Mouse (Mus musculus) forebrain, embryonic 15.5 days (tissue): ENCODE measurements at regions not wholly inside any gene's neighbourhood (a gene's known extent, or its start where the extent isn't known, plus 50 kb on each side); places are given as distances from the start of the nearest gene placed in this dataset.

ENCODE experiments used
- ATAC-seq: fragments of 200-750 bp; cut with Nextera tagmentation; replicated peaks from 2 replicates; pipeline ENCODE4 v1.8.0; 2017; ENCODE audit warnings: mild to moderate bottlenecking, moderate TSS enrichment, moderate library complexity
- H3K27ac ChIP-seq: fragments of 300-500 bp; sonication (generic); replicated peaks from 2 replicates; pipeline ENCODE4 v1.5.1; 2015; ENCODE audit warnings: mild to moderate bottlenecking, inconsistent platforms
- H3K27me3 ChIP-seq: fragments of 300-500 bp; sonication (generic); 2 replicates; pipeline ENCODE4 v1.6.1; 2015; ENCODE audit warnings: inconsistent platforms
- H3K36me3 ChIP-seq: fragments of 300-500 bp; sonication (generic); 2 replicates; pipeline ENCODE4 v1.6.1; 2015; ENCODE audit warnings: mild to moderate bottlenecking, inconsistent platforms
- H3K4me1 ChIP-seq: fragments of 300-500 bp; sonication (generic); 2 replicates; pipeline ENCODE4 v1.6.1; 2015; ENCODE audit warnings: inconsistent platforms
- H3K4me2 ChIP-seq: fragments of 300-500 bp; sonication (generic); replicated peaks from 2 replicates; pipeline ENCODE4 v1.6.1; 2015; ENCODE audit warnings: mild to moderate bottlenecking, inconsistent platforms
- H3K4me3 ChIP-seq: fragments of 300-500 bp; sonication (generic); 2 replicates; pipeline ENCODE4 v1.5.1; 2015; ENCODE audit warnings: mild to moderate bottlenecking, inconsistent platforms
- H3K9ac ChIP-seq: fragments of 300-500 bp; sonication (generic); replicated peaks from 2 replicates; pipeline ENCODE4 v1.6.1; 2015; ENCODE audit warnings: mild to moderate bottlenecking, inconsistent platforms
- H3K9me3 ChIP-seq: fragments of 300-500 bp; sonication (generic); 2 replicates; pipeline ENCODE4 v1.6.1; 2016; ENCODE audit warnings: inconsistent platforms
- WGBS: fragments of 180-500 bp; shearing (Covaris S2); methylation state at CpG from one replicate; pipeline ENCODE4 v1.1.7; 2015; ENCODE audit warnings: mixed read lengths; 5-methylcytosine and 5-hydroxymethylcytosine counted together

DNA sequence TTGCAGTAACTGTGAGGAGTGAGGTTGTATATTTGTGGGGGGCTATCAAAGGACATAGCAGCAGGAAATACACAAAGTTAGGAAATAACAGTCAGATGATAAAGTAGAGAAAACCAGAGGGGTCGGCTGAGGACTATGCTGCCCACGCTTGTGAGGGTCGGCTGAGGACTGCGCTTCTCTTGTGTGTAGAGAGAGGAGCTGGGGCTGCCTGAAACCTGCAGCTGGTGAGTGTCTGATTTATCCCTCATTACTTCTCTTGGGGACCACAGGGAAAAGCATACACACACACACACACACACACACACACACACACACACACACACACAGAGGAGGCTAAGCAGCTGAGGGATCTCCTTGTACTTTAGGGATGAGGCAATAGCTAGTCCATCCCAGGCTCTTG, 124.3 kb upstream of the Rbfox1 start:
- no peak overlapping the region for H3K4me3 ChIP-seq
- no peak overlapping the region for H3K4me2 ChIP-seq
- no peak overlapping the region for H3K9ac ChIP-seq
- no peak overlapping the region for H3K27ac ChIP-seq
- H3K4me1 ChIP-seq, result 0 out of 2 replicates have a peak, but pooled peaks cover under 1% of the 10 kb centered on the region
- H3K9me3 ChIP-seq, result no peaks in the 10 kb centered on the region
- WGBS, result 98% methylated on average over 4 of the region's 4 CpGs
- no peak for ATAC-seq
- no peaks in the 10 kb centered on the region for H3K27me3 ChIP-seq
- no peaks in the 10 kb centered on the region for H3K36me3 ChIP-seq

DNA sequence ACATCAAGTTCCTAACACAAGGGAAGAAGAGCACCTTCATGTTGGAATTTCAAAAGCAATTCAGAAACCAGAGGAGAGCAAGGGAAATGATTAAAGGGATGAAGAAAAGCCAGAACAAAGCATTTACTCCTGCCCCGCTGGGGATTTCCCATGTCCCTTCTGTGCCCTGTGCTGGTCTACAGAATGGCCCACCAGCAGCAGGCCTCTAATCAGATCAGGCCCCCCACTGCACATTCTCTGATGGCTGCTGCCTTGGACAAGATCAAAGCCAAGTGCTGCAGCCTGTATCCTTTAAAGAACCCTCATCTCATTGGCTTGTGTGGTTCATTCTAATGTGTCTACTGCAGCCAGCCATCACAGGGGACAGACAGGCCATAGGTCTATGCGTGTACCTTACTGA, 126.1 kb upstream of the Rbfox1 start:
- WGBS, result 68% methylated on average over 2 of the region's 2 CpGs
- H3K9me3 ChIP-seq, result no peaks in the 10 kb centered on the region

DNA sequence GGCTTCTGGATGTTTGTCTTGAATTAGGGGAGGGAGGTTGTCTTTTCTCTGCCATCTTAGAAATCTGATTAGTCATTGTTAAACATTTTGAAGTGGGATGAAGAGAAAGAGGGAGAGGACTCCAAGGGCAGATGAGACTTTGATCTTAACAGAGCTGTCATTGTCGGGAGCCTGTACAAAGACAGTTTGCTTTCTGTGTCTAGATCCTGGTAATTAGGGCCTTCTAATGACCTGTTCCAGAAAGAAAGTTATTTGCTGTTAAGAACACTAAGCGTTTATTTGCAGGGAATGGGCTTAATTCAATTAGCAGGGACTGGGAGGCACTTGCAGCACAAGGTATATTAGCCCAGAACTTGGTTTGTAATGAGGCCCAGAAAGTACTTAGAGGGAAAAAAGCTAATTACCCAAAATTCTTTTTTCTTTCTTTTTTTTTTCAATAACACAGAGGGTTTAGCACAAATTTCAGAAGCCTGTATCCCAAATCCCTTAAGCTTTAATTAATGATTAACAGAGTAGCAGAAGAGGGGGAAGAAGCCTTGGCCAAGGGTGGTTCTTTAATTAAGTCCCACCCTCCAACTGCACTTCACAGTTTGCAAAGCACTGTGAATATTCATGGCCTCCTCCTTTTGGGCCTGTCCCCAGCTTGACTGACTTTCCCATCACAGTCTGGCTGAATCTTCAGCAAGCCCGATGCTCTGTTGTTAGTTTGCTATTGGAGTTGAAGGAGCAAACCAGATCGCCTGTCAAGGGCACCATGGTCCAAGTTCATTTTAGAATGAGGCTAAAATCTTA, 142.2 kb upstream of the Rbfox1 start:
- H3K9me3 ChIP-seq, result no peaks in the 10 kb centered on the region
- 18% methylated on average over 4 of the region's 4 CpGs for WGBS
- peaks cover 20% of the 10 kb centered on the region for H3K27me3 ChIP-seq
- H3K4me2 ChIP-seq, result no peak overlapping the region
- H3K27ac ChIP-seq, result no peak overlapping the region
- H3K4me3 ChIP-seq, result no peak overlapping the region
- H3K9ac ChIP-seq, result no peak overlapping the region
- peaks cover 3% of the 10 kb centered on the region; the same call in 1 of the 2 replicates for H3K4me1 ChIP-seq
- 0 out of 2 replicates have a peak, but pooled peaks have one; percentile 48 for ATAC-seq
- H3K36me3 ChIP-seq, result no peaks in the 10 kb centered on the region

More for the DNA sequence above, 126.1 kb upstream of the Rbfox1 start:
- H3K4me2 ChIP-seq, result no peak overlapping the region
- no peaks in the 10 kb centered on the region for H3K4me1 ChIP-seq
- H3K9ac ChIP-seq, result no peak overlapping the region
- H3K4me3 ChIP-seq, result no peak overlapping the region
- no peaks in the 10 kb centered on the region for H3K36me3 ChIP-seq
- no peak overlapping the region for H3K27ac ChIP-seq
- no peak for ATAC-seq
- H3K27me3 ChIP-seq, result no peaks in the 10 kb centered on the region

DNA sequence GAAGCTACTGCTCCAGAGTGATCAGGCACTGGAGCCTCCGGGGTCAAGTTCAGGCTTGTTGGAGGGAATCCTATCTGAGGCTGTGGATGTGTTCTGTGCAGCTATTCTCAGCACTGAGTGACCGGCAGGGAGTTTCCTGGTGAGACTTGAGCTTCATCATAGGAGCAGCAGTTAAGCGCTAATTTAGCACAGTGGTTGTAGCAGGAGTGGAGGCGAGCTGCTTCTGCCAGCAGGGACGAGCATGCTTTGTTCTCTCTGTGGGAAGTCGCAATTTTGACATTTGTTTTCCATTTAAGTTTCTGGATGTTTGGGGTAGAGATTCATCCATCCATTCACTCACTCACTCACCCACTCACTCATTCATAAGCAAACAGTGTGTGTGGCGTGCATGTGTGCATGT, 144.4 kb upstream of the Rbfox1 start:
- H3K4me1 ChIP-seq, result peaks cover 3% of the 10 kb centered on the region; the same call in 1 of the 2 replicates
- no peak overlapping the region for H3K4me2 ChIP-seq
- no peak overlapping the region for H3K9ac ChIP-seq
- H3K27ac ChIP-seq, result no peak overlapping the region
- H3K4me3 ChIP-seq, result no peak overlapping the region
- H3K27me3 ChIP-seq, result peaks cover 29% of the 10 kb centered on the region; the same call in 1 of the 2 replicates
- WGBS, result 67% methylated on average over 7 of the region's 7 CpGs
- ATAC-seq, result no peak
- no peaks in the 10 kb centered on the region for H3K36me3 ChIP-seq
- no peaks in the 10 kb centered on the region for H3K9me3 ChIP-seq

DNA sequence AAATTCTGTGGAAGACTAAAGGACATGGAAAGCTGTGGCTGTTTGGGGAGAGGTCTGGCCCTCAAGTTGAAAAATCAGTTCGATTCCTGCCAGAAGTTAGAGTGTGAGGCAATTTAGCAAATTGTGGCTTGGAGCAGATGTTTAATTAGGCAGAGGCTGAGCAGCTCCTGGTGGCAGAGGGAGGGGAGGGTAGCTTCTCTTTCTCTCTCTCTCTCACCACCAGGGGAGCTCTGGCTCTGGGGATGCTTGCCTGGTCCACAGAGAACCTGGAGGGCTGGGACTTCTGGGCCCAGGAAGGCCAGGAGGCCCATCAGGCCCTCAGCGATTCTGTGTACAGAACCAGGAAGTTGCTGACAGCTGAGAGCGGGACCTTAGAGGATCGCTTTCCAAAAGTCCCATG, 151.5 kb upstream of the Rbfox1 start:
- H3K9ac ChIP-seq, result no peak overlapping the region
- 0 out of 2 replicates have a peak, but pooled peaks have one; percentile 32 for ATAC-seq
- H3K36me3 ChIP-seq, result no peaks in the 10 kb centered on the region
- H3K27ac ChIP-seq, result no peak overlapping the region
- H3K27me3 ChIP-seq, result peaks cover 13% of the 10 kb centered on the region; the same call in 1 of the 2 replicates
- WGBS, result 66% methylated on average over 4 of the region's 4 CpGs
- H3K9me3 ChIP-seq, result no peaks in the 10 kb centered on the region
- H3K4me2 ChIP-seq, result no peak overlapping the region
- H3K4me1 ChIP-seq, result no peaks in the 10 kb centered on the region
- no peak overlapping the region for H3K4me3 ChIP-seq

DNA sequence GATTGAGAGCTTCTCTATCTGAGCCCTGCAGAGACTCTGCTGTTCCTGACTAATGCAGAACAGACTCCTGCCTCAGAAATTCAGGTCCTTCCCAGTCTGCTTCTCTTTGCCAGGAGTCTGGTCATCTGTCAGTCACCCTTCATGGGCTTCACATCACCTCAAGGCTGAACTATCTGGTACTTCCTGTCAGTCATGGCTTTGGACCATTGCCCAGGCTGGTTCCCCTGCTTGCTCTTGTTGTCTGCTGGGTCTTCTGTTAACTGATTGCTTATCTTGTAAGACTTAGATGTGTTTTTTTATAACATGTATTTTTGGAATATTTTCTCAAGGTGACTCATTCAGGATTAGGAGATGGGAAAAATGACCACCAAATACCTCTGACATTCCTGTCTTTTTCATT, 162.6 kb upstream of the Rbfox1 start:
- no peaks in the 10 kb centered on the region for H3K4me1 ChIP-seq
- no peak overlapping the region for H3K4me3 ChIP-seq
- no peak overlapping the region for H3K27ac ChIP-seq
- H3K4me2 ChIP-seq, result no peak overlapping the region
- H3K27me3 ChIP-seq, result no peaks in the 10 kb centered on the region
- no peaks in the 10 kb centered on the region for H3K9me3 ChIP-seq
- no peak for ATAC-seq
- no peaks in the 10 kb centered on the region for H3K36me3 ChIP-seq
- H3K9ac ChIP-seq, result no peak overlapping the region

DNA sequence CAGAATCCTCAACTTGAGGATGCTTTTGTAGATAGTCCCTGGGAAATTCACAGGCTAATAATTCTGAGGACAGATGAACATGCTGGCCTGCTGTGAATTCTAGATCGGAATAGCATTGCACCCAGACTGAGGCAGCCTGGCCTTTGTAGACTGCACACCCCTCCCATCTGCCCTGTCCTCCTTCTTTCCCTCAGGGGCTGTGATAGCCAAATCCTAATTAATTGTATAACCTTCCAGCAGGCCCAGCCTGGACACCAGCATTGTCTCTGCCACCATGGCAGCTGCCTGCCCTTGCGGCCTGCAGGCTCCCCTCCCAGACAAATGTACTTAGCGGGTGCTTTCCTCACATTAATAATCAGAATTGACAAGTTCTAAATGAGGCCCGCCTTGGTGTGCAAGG, 171.7 kb upstream of the Rbfox1 start:
- Histone ChIP-seq H3K36me3 (no peaks in the 10 kb centered on the region), H3K27me3 (no peaks in the 10 kb centered on the region), H3K4me1 (peaks cover 8% of the 10 kb centered on the region), H3K4me2 (no peak overlapping the region), H3K9me3 (no peaks in the 10 kb centered on the region), H3K9ac (no peak overlapping the region), H3K4me3 (no peak overlapping the region), H3K27ac (no peak overlapping the region)
- WGBS, result 75% methylated on average over 4 of the region's 4 CpGs
- no peak for ATAC-seq

DNA sequence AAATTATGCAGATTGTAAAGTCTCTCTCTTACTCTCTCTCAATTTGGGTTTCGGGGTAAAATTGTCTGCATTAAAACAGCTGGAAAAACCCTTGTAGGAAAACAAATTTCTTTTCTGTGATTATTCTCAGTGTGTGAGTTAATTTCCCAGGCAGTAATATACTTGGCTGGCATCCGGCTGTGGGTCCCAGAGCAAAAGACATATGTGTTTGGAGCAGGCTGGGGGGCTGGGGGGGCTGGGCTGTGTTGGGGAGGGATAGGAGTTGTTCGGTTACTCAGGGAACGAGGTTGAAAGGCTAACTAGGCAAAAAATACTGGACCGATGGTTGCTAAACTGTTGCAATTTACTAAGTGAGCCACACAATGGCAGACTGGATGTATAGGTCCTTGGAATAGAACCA, 175.3 kb upstream of the Rbfox1 start:
- Histone ChIP-seq H3K9me3 (no peaks in the 10 kb centered on the region), H3K27ac (no peak overlapping the region), H3K4me2 (no peak overlapping the region), H3K27me3 (no peaks in the 10 kb centered on the region), H3K4me3 (no peak overlapping the region), H3K36me3 (no peaks in the 10 kb centered on the region), H3K4me1 (peaks cover 8% of the 10 kb centered on the region), H3K9ac (no peak overlapping the region)
- ATAC-seq, result no peak
- 64% methylated on average over 5 of the region's 5 CpGs for WGBS

DNA sequence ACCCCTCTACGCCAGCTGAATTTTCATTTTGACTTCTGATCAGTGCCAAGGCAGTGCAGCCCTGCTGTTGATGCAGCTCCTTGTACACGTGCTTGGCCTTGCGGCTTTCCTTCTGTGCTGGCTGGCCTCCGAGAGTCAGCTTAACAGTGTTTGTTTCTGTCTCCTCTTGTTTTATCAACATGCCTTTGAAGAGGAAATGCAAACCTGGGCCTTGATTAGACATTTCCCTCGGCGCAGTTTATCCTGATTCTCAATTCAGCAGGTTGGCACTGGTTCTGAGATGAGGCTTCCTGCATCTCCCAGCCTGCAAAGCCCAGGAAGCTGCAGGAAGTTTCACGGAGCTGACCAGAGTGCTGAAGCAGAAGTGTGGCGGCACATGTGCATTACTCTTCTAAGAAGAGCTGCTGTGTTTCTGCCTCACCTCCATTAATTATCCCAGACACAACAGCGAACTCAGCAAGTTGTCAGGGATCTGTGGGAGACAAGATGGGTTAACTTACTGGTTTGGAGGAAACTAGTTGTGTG, 184.4 kb upstream of the Rbfox1 start:
- no peaks in the 10 kb centered on the region for H3K36me3 ChIP-seq
- H3K9ac ChIP-seq, result no peak overlapping the region
- H3K4me3 ChIP-seq, result no peak overlapping the region
- WGBS, result 43% methylated on average over 9 of the region's 9 CpGs
- ATAC-seq, result no peak
- H3K27ac ChIP-seq, result no peak overlapping the region
- H3K9me3 ChIP-seq, result no peaks in the 10 kb centered on the region
- no peaks in the 10 kb centered on the region for H3K27me3 ChIP-seq
- no peak overlapping the region for H3K4me2 ChIP-seq
- no peaks in the 10 kb centered on the region for H3K4me1 ChIP-seq

DNA sequence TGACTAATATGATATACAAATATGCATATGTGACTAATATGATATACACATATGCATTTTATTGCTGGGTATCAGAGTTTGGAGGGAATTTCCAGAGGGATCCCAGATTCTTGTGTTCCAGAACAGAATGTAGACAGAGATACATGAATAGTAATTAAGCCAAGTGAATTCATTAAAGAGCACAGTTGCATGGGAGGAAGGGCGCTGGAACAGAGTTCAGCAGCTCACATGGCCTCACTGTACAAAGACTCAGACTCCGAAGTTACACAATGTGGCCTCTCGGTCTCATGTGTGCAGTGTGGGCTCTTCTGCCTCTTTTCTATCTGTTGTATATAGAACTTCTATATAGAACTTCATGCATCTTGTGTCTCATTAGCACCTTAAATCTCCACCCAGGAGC, 196.8 kb upstream of the Rbfox1 start:
- ATAC-seq, result no peak
- WGBS, result 72% methylated on average over 3 of the region's 3 CpGs
- Histone ChIP-seq H3K27me3 (no peaks in the 10 kb centered on the region), H3K9ac (no peak overlapping the region), H3K36me3 (no peaks in the 10 kb centered on the region), H3K4me1 (no peaks in the 10 kb centered on the region), H3K4me3 (no peak overlapping the region), H3K27ac (0 out of 2 replicates have a peak overlapping the region, but pooled peaks have one; percentile 34), H3K4me2 (no peak overlapping the region), H3K9me3 (no peaks in the 10 kb centered on the region)

DNA sequence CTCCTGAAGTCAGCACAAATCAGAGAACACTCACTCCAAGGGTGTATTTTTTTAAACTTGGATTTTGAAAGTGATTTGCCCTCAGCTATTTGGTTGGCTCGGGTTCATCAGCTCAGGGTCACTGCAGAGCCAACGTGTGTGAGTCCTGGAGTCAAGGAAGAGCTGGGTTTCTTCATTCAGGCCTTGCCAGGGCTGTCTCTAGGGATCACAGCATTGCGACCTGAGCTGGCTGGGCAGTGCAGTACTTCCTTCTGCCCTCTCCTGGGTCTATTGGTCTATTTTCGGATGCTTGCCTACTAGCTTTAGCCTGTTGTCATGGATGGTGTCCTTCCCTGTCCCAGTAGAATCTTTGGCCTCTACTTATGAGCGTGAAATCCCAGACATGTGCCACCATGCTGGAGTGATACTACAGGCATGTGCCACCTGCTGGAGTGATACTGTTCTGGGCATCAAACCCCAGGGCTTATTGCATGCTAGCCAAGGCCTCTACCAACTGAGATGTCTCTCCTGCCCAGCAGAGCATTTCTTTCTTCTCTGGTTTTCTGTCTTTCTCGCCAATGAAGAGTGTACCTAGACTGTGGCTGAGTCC, 211.7 kb upstream of the Rbfox1 start:
- Histone ChIP-seq H3K4me1 (peaks cover 15% of the 10 kb centered on the region), H3K9me3 (no peaks in the 10 kb centered on the region), H3K27me3 (no peaks in the 10 kb centered on the region), H3K36me3 (no peaks in the 10 kb centered on the region), H3K4me3 (no peak overlapping the region), H3K9ac (no peak overlapping the region), H3K4me2 (no peak overlapping the region), H3K27ac (peak overlapping the region; percentile 77; the same call in 1 of the 2 replicates)
- ATAC-seq, result no peak
- WGBS, result 82% methylated on average over 6 of the region's 6 CpGs

DNA sequence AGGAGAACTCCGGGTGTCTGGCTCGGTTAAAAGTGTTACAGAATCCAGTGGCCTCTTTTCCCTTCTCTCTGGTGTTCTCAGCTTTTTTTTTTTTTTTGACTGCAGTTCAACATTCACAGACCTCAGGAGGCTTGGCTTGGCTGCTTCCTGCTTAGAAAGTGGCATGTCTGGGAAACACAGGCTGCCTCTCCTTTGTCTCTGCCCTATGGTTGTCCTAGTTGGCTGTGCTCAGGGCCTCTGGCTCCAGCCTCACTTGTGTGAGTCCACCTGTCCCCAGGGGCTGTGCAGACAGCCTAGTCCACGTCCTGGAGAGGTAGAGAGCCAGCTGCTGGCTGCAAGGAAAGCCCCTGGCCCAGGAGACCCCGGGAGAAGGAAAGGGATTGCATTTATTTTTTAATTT, 212.3 kb upstream of the Rbfox1 start:
- no peaks in the 10 kb centered on the region for H3K36me3 ChIP-seq
- no peak overlapping the region for H3K4me2 ChIP-seq
- H3K4me3 ChIP-seq, result no peak overlapping the region
- H3K27me3 ChIP-seq, result no peaks in the 10 kb centered on the region
- ATAC-seq, result no peak
- peaks cover 15% of the 10 kb centered on the region for H3K4me1 ChIP-seq
- WGBS, result 50% methylated on average over 4 of the region's 4 CpGs
- no peaks in the 10 kb centered on the region for H3K9me3 ChIP-seq
- peak overlapping the region; percentile 77 for H3K27ac ChIP-seq
- H3K9ac ChIP-seq, result no peak overlapping the region
